Mouse (Mus musculus) mouse embryonic stem cell (cell line): ENCODE data around the gene Hacd3.
"Not testable (repeated sequence)": the region's sequence is repeated elsewhere in the genome, so short reads cannot be mapped to it uniquely, and the experiment has no call there.

Experiments used
- in situ Hi-C, 2 experiments: fragments of 300-500 bp; cut with MboI; formaldehyde crosslinking; loops; 1 replicate in 1 of 2; 3 replicates in 1 of 2; pipeline ENCODE4 v1.14.3; 2019 to 2020; ENCODE audit warnings: low sequenced_read_pairs in 2 of 2, low pct_unique_long_range_greater_than_20kb in 1 of 2, mixed read lengths in 1 of 2; ENCODE audit not compliant: unreplicated experiment in 1 of 2

The Hacd3 gene

DNA sequence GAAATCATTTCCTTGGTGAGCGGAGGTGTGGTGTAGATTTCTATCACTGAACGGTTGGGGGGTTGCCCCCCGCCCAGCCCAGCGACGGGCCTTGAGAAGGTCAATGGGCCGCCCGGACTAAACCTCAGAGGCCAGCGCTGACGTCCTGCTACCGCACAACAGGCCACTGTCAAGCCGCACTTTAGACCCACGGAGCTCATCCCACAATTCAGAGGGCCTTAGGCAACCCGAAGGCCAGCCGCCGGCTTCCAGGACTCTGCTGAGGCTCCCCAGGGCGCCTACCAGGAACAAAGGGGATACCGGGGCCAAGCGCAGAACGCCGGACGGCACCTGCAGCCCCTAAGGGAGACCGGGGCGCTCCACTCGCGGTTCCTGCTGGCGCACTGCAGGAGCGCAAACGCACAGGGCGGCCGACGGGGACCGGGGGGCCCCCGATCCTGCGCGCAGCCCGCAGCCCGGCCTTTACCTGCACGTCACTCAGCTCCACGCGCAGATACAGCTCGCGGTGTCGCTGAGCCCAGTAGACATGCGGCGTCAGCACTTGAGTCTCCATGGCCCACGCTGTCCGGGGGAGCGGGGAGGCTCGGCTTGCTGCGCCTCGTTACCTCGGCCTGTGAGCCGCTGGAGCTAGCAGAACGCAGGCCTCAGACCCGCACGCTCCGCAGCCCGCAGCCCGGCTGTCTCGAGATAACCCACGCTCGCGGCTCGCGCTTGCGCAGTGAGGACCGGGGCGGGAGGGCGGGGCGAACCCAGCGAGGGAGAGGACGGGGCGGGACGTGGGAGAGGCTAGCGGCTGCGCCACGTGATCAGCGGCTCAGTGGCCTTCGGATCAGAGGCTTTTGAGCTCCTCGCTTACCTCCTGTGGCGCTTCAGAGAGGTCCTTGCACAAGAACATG is at the start of gene Hacd3:
Gene Hacd3 (minus strand): TSS at position 703 of the 896 bp plus-strand sequence.
- in situ Hi-C loops = no loop called here

DNA sequence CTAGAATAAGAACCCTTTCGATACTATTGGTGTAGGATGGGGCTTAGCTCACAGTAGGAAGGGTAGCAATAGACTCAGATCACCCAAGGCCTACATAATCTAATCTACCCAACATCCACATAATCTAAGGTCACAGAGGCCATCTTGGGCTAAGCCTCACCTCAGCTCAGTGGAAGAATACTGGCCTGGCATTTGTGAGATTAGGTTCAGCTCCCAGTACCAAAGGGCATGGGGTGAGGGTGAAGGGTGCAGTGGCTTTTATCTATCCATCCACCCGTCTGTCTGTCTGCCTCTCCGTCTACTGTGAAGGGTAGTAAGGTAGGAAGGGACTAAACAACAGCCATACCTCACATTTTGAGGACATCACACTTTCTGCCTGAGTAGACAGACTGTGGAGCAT is 49.1 kb upstream of the Hacd3 start:
- in situ Hi-C loops = no loop called here

DNA sequence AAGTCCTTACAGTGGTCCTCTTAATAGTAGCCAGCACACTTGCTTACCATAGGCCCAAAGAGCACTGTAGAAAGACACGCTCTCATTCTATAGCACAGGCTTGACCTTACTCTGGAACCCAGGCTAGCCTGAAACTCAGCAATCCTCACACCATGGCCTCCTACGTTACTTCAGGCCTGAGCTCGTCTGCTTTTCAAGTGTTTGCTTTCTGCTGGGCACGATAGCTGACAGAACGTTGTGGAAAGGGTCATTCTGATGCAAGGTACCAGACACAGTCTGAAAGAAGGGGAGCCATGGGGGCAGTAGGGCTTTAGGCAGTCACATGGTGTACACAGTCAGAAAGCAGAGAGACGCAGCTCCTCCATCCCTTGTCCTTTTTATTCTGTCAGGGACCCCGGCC is 42.8 kb upstream of the Hacd3 start:
- in situ Hi-C loops = no loop called here

DNA sequence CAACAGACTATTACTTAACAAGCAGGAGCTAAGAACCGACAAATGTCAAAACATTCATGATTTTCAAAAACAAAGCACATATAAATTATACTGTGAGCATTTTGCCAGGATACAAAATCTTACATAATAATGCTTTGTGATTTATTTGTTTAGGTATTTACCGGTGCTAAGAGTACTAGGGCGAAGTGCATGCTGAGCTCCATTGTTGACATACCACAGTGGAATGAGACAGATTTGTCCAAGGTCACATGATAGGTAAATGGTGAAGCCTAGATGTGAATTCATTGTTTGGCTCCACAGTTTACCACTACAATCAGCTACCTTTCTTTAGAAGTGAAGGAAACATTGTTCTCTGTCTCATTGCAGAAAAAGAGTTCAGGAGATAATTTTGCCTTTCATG is 29.5 kb upstream of the Hacd3 start:
- in situ Hi-C loops = no loop called here

DNA sequence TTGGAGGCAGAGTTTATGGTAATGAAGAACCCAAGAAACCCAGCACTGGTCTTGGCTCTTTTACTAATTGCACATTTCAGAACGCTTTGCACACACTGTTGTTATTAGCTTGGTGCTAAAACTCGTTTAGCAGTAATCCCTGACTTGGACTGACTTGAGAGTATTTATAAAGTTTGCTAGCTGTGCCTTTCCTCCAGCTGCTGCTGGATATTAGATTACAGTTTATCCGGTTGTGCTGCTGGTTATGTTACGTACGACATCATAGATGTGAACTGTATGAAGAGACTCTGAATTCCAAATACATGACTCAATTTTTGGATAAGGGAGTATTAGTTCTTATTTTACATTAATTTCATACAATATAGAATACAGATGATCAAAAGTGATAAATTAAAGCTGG is 27.9 kb upstream of the Hacd3 start:
- in situ Hi-C loops = no loop called here

- in situ Hi-C loops = no loop called here
Observed at GRCm38 (mm10) chr9:65046993-65047392, 25.5 kb upstream of the Hacd3 start.

DNA sequence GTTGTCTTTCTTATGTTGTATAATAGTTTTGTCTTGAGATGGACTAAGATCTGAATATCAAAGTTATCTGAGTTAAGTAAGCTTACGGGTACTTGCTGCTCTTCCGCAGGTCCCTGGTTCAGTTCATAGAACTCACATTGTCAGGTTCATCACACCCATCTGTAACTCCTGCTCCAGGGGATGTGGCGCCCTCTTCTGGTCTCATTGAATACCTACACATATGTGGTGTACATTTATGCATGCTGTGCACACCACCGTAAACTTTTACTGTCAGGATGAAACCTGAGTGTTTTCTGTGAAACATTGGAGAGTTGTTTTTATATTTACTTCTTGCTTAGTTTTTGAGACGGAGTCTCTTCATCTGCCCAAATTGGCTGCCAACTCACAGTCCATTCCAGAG is 19.9 kb upstream of the Hacd3 start:
- in situ Hi-C loops = no loop called here

GRCm38 (mm10) chr9:65036861-65037260 is 15.4 kb upstream of the Hacd3 start:
- in situ Hi-C loops = no loop called here

GRCm38 (mm10) chr9:65036456-65036855 is 15.0 kb upstream of the Hacd3 start:
- in situ Hi-C loops = no loop called here

DNA sequence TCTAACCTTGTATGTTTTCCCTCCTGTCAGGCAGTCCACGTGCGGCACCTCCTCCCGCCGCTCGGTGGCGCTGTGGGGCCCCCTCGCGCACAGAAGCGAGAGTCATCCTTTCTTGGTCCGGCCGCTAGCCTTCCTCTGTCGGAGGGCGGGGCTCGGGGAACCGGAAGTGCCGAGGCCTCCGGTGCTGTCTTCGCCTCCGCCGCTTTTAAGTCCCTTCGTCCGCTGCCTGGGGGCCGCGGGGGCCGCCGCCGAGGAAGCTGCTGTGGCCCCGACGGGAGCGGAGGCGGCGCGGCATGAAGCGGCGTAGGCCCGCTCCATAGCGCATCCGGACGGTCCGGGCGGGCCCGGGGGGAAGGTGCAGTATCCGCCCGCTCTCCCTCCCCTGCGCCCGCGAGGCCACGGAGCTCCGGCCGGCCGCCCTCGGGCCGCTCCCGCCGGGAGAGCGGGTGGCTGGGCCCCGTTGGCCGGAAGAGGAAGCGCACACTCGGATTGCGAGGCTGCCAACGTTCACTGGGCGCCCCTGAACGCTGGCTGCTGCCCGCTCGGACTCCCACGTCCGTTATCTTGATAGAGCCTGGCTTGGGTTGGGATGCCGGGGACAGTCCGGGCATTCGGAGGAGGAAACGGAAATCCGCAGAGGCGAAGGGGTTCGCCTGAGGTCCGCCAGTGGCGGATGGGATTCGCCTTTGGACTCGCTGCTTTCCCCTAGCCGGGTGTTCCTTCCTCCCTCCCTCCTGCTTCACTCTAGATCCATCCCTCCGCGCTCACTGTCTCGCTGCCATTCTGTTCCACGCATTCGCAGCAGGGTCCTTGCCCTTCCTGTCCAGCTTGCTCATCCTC is 11.0 kb upstream of the Hacd3 start, which contains the start of gene Dpp8:
Gene Dpp8 (plus strand): TSS at position 146 of the 840 bp plus-strand sequence.
- in situ Hi-C loops = no loop called here

- in situ Hi-C loops = no loop called here
Observed at GRCm38 (mm10) chr9:65031894-65032268, 10.4 kb upstream of the Hacd3 start.

DNA sequence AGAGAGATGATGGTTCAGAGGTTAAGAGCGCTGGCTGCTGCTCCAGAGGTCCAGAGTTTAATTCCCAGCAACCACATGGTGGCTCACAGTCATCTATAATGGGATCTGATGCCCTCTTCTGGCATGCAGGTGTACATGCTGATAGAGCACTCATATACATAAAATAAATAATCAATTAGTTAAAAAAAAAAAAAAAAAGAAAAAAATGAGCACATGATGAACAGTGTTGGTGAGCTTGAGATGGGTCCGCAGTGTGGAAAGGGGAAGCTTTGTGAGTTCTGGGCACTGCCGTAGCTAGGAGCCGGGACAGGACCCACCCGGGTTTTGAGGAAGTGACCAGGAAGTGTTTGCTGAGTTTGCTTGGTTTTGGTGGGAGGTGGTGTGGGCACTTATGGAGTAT is 9.9 kb upstream of the Hacd3 start:
- in situ Hi-C loops = not testable (repeated sequence)

GRCm38 (mm10) chr9:65028313-65028712 is 6.8 kb upstream of the Hacd3 start:
- in situ Hi-C loops = no loop called here

GRCm38 (mm10) chr9:65027241-65027640 is 5.7 kb upstream of the Hacd3 start:
- in situ Hi-C loops = no loop called here

- in situ Hi-C loops = no loop called here
Observed at GRCm38 (mm10) chr9:65023447-65023846, 2.0 kb upstream of the Hacd3 start.

DNA sequence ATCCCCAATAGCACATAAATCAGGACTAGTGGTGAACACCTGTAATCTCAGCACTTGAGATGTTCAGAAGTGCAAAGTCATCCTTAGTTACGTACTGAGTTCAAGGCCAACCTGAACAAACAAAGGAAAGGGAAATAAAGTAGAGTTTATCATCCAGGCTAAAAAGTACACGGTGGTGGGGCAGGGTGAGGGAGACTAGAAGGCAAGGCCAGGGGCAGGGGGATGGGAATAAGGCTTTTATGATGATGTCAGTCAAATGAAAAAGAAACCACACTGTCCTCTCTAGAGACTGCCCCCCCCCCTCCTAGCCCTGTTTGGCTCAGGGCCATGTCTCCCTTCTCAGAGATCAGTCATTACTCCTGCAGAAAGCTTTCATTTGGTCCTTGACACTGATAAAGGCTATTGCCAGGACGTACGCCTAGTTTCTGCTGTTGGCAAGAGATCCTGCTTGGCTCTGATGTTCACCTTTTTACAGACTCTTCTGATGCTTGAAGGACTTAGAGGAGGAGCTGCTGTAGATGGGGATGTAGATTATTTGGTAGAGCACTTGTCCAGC is 1.2 kb upstream of the Hacd3 start:
- in situ Hi-C loops = no loop called here

- in situ Hi-C loops = no loop called here
Observed at GRCm38 (mm10) chr9:65021887-65022579, 540 bp upstream of the Hacd3 start.

- in situ Hi-C loops = no loop called here
Observed at GRCm38 (mm10) chr9:65020128-65020527, 1.4 kb downstream of the Hacd3 start.

DNA sequence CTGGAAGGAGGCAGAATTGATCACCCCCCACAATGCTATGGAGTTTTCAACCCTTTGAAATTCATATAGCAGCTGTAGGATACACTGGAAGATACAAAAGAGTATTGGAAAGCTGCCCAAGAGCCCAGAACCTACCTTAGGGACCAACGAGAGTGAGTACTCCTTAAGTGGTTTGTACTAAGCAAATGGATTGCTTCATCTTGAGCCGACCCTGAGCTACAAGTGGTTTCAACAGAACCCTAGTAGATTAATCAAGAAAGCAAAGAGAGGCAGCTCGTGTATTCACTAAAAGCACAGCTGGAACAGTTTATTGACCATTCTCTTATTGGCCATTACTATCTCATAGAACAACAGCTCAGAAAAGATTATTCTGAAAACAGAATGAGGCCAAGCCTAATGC is 2.3 kb downstream of the Hacd3 start:
- in situ Hi-C loops = no loop called here
